Mouse (Mus musculus): ENCODE measurements around the gene Gm49325. TPM values are rescaled to one million over a fixed set of nuclear protein-coding genes. Genes with fewer than 3 reads are reported as not detected.

Gene Gm49325
- polyA plus RNA-seq, 1 experiment from 2014 or later, result 8.4 TPM

GRCm38 (mm10) chr10:77586637-77587036 is 19.4 kb upstream of the Gm49325 start:
- TF ChIP-seq EP300 (IDR thresholded peaks at IDR 0.05; ENCODE audit: low read depth), result no peak
- TF ChIP-seq CTCF (IDR thresholded peaks at IDR 0.05; ENCODE audit: low read depth), result no peak
- no peaks in the 10 kb centered on the region for H3K27me3 ChIP-seq (ENCODE audit: insufficient read depth, low read length)
- no peaks in the 10 kb centered on the region for H3K9me3 ChIP-seq (ENCODE audit: low read length)
- no peak overlapping the region for H3K9ac ChIP-seq (replicated peaks)
- 86% methylated on average over 3 of the region's 3 CpGs for WGBS (ENCODE audit: insufficient replicate concordance)
- peaks cover 25% of the 10 kb centered on the region for H3K36me3 ChIP-seq (replicated peaks; ENCODE audit: insufficient read depth, low read length)
- no peak overlapping the region for H3K4me3 ChIP-seq (ENCODE audit: low read depth, low read length)
- H3K27ac ChIP-seq (ENCODE audit: low read depth), result 0 out of 2 replicates have a peak overlapping the region, but pooled peaks have one; percentile 67
- ATAC-seq (no peak), DNase-seq (no peak)
- 0 out of 2 replicates have a peak overlapping the region, but pooled peaks have one; percentile 3 for H3K4me2 ChIP-seq (ENCODE audit: low read depth, low read length)
- peaks cover 65% of the 10 kb centered on the region for H3K4me1 ChIP-seq (ENCODE audit: insufficient read depth)

GRCm38 (mm10) chr10:77587091-77587775 is 18.8 kb upstream of the Gm49325 start:
- peaks cover 65% of the 10 kb centered on the region for H3K4me1 ChIP-seq (ENCODE audit: insufficient read depth)
- no peak for DNase-seq

GRCm38 (mm10) chr10:77588036-77588435 is 18.0 kb upstream of the Gm49325 start:
- ATAC-seq (no peak), DNase-seq (no peak)
- Histone ChIP-seq H3K27me3 (ENCODE audit: insufficient read depth, low read length) (no peaks in the 10 kb centered on the region), H3K4me1 (ENCODE audit: insufficient read depth) (peaks cover 59% of the 10 kb centered on the region), H3K9ac (replicated peaks) (peak overlapping the region; percentile 46; the same call in 1 of the 2 replicates), H3K4me3 (ENCODE audit: low read depth, low read length) (no peak overlapping the region), H3K4me2 (ENCODE audit: low read depth, low read length) (peak overlapping the region; percentile 18; the same call in 1 of the 2 replicates), H3K9me3 (ENCODE audit: low read length) (no peaks in the 10 kb centered on the region), H3K27ac (ENCODE audit: low read depth) (peak overlapping the region; percentile 67), H3K36me3 (replicated peaks; ENCODE audit: insufficient read depth, low read length) (peaks cover 38% of the 10 kb centered on the region)
- TF ChIP-seq CTCF (IDR thresholded peaks at IDR 0.05; ENCODE audit: low read depth) (no peak), EP300 (IDR thresholded peaks at IDR 0.05; ENCODE audit: low read depth) (no peak)
- WGBS (ENCODE audit: insufficient replicate concordance), result 64% methylated on average over 2 of the region's 2 CpGs

More at GRCm38 (mm10) chr10:77587091-77587775, 18.8 kb upstream of the Gm49325 start:
- TF ChIP-seq EP300 (IDR thresholded peaks at IDR 0.05; ENCODE audit: low read depth) (no peak), CTCF (IDR thresholded peaks at IDR 0.05; ENCODE audit: low read depth) (no peak)
- no peak overlapping the region for H3K4me3 ChIP-seq (ENCODE audit: low read depth, low read length)
- H3K4me2 ChIP-seq (ENCODE audit: low read depth, low read length), result no peak overlapping the region
- no peak for ATAC-seq
- H3K27ac ChIP-seq (ENCODE audit: low read depth), result peak overlapping the region; percentile 67
- H3K27me3 ChIP-seq (ENCODE audit: insufficient read depth, low read length), result no peaks in the 10 kb centered on the region
- H3K36me3 ChIP-seq (replicated peaks; ENCODE audit: insufficient read depth, low read length), result peaks cover 30% of the 10 kb centered on the region
- peak overlapping the region; percentile 46 for H3K9ac ChIP-seq (replicated peaks)
- 71% methylated on average over 6 of the region's 6 CpGs for WGBS (ENCODE audit: insufficient replicate concordance)
- no peaks in the 10 kb centered on the region for H3K9me3 ChIP-seq (ENCODE audit: low read length)

- no peaks in the 10 kb centered on the region for H3K27me3 ChIP-seq (ENCODE audit: insufficient read depth, low read length)
- no peak overlapping the region for H3K9ac ChIP-seq (replicated peaks)
- peak overlapping the region; percentile 32; the same call in 1 of the 2 replicates for H3K4me2 ChIP-seq (ENCODE audit: low read depth, low read length)
- no peaks in the 10 kb centered on the region for H3K9me3 ChIP-seq (ENCODE audit: low read length)
- ATAC-seq (no peak), DNase-seq (no peak)
- H3K36me3 ChIP-seq (replicated peaks; ENCODE audit: insufficient read depth, low read length), result peaks cover 46% of the 10 kb centered on the region
- peaks cover 48% of the 10 kb centered on the region for H3K4me1 ChIP-seq (ENCODE audit: insufficient read depth)
- no peak overlapping the region for H3K4me3 ChIP-seq (ENCODE audit: low read depth, low read length)
- no peak for TF ChIP-seq CTCF (IDR thresholded peaks at IDR 0.05; ENCODE audit: low read depth)
- TF ChIP-seq EP300 (IDR thresholded peaks at IDR 0.05; ENCODE audit: low read depth), result no peak
- H3K27ac ChIP-seq (ENCODE audit: low read depth), result peak overlapping the region; percentile 67
- WGBS (ENCODE audit: insufficient replicate concordance), result 41% methylated on average over 7 of the region's 7 CpGs
These were observed 16.9 kb upstream of the Gm49325 start for GRCm38 (mm10) chr10:77589117-77589516.

- TF ChIP-seq CTCF (IDR thresholded peaks at IDR 0.05; ENCODE audit: low read depth) (no peak), EP300 (IDR thresholded peaks at IDR 0.05; ENCODE audit: low read depth) (no peak)
- Histone ChIP-seq H3K9ac (replicated peaks) (no peak overlapping the region), H3K27ac (ENCODE audit: low read depth) (peak overlapping the region; percentile 67), H3K27me3 (ENCODE audit: insufficient read depth, low read length) (no peaks in the 10 kb centered on the region), H3K36me3 (replicated peaks; ENCODE audit: insufficient read depth, low read length) (peaks cover 53% of the 10 kb centered on the region), H3K9me3 (ENCODE audit: low read length) (no peaks in the 10 kb centered on the region), H3K4me3 (ENCODE audit: low read depth, low read length) (no peak overlapping the region), H3K4me2 (ENCODE audit: low read depth, low read length) (no peak overlapping the region), H3K4me1 (ENCODE audit: insufficient read depth) (peaks cover 48% of the 10 kb centered on the region)
- DNase-seq (no peak), ATAC-seq (no peak)
- WGBS (ENCODE audit: insufficient replicate concordance), result 70% methylated on average over 8 of the region's 8 CpGs
These were observed 16.2 kb upstream of the Gm49325 start for GRCm38 (mm10) chr10:77589749-77590148.

- DNase-seq, result peak; percentile 83
- H3K27ac ChIP-seq (ENCODE audit: low read depth), result peak overlapping the region; percentile 67; the same call in 1 of the 2 replicates
- H3K36me3 ChIP-seq (replicated peaks; ENCODE audit: insufficient read depth, low read length), result peaks cover 63% of the 10 kb centered on the region
- TF ChIP-seq EP300 (IDR thresholded peaks at IDR 0.05; ENCODE audit: low read depth), result no peak
- peak; percentile 99 for TF ChIP-seq CTCF (IDR thresholded peaks at IDR 0.05; ENCODE audit: low read depth)
- H3K4me2 ChIP-seq (ENCODE audit: low read depth, low read length), result no peak overlapping the region
- peak; percentile 85 for ATAC-seq
- H3K4me3 ChIP-seq (ENCODE audit: low read depth, low read length), result no peak overlapping the region
- H3K4me1 ChIP-seq (ENCODE audit: insufficient read depth), result peaks cover 45% of the 10 kb centered on the region
- H3K9me3 ChIP-seq (ENCODE audit: low read length), result no peaks in the 10 kb centered on the region
- no peaks in the 10 kb centered on the region for H3K27me3 ChIP-seq (ENCODE audit: insufficient read depth, low read length)
- 35% methylated on average over 6 of the region's 6 CpGs for WGBS (ENCODE audit: insufficient replicate concordance)
- H3K9ac ChIP-seq (replicated peaks), result no peak overlapping the region
These were observed 15.2 kb upstream of the Gm49325 start for GRCm38 (mm10) chr10:77590812-77591211.
